Mouse (Mus musculus): Measurements from ENCODE around the gene Ank2. TPM values are rescaled to one million over a fixed set of nuclear protein-coding genes. Genes with fewer than 3 reads are reported as not detected.

Gene Ank2
- polyA plus RNA-seq, 1 experiment from 2014 or later: 211 TPM

DNA sequence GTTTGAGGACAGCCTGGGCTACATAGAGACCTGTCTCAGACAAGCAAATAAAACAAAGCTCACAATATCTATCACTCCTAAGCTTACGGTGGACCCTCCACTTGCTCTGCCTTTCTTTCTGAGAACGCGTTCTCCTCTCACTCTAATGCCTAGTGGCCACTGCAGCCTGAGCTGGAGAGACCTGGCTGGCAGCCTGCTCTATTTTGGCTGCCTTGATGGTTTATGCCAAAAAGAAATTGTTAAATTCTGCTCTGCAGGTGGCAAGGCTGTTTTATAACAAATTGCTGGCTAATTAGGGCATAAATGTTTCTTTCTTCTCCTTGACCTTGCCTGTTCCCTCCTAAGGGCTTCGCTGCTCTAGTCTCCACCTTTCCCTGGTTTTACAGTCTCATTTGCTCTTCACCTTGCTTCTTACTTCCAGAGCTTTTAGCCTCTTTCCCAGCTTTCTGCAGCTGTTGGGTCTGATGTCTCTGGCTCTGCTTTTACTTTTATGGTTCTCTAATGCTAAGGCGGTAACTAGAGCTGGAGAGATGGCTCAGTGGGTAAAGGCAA lies 293.2 kb downstream of the Ank2 start:
- Histone ChIP-seq H3K9me3 (ENCODE audit: control insufficient read depth, low read length) (no peaks in the 10 kb centered on the region), H3K36me3 (ENCODE audit: control insufficient read depth, insufficient read depth, low read length) (0 out of 2 replicates have a peak, but pooled peaks cover 5% of the 10 kb centered on the region), H3K4me1 (ENCODE audit: control insufficient read depth, insufficient read depth, low read length) (no peaks in the 10 kb centered on the region), H3K9ac (replicated peaks; ENCODE audit: low read length) (no peak overlapping the region), H3K27ac (replicated peaks; ENCODE audit: low read depth, low read length) (no peak overlapping the region; the same call in 1 of the 2 replicates), H3K27me3 (ENCODE audit: control insufficient read depth, insufficient read depth, low read length) (no peaks in the 10 kb centered on the region), H3K4me3 (replicated peaks; ENCODE audit: low read depth, low read length) (no peak overlapping the region), H3K4me2 (ENCODE audit: low read length) (no peak overlapping the region)
- no peak for ATAC-seq (ENCODE audit: low FRiP score, low TSS enrichment)
- no peak for DNase-seq
- 96% methylated on average over 5 of the region's 5 CpGs for WGBS

DNA sequence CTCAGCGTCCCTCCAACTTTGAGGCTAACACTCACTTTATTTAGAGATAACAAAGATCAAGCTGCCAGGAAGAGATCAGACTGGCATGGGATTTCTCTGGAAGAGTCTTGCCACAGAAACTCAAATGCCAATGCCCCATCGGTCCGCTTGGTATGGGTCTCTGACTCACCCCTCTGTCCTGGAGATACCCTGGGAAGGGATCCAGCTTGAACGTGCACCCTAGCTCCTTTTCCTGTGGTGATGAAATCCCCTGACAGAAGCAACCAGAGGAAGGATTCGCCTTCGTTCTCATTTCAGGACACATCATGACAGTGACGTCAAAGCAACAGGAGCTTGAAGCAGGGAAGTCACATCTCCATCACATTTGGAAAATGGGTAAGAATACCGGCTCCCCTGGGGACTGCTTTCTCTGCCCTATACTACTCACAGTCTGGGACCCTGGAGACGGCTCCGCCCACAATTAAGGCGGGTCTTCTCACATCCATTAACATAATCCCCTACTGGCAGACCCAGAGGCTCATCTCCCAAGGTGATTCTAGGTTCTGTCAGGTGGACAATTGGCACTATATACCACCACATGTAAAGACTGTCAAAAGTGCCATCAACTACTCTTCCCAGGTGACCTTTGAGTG lies 296.6 kb downstream of the Ank2 start:
- 0 out of 2 replicates have a peak, but pooled peaks cover 5% of the 10 kb centered on the region for H3K36me3 ChIP-seq (ENCODE audit: control insufficient read depth, insufficient read depth, low read length)
- H3K9ac ChIP-seq (replicated peaks; ENCODE audit: low read length): no peak overlapping the region
- DNase-seq (no peak), ATAC-seq (ENCODE audit: low FRiP score, low TSS enrichment) (peak; percentile 43; the same call in 1 of the 2 replicates)
- H3K4me2 ChIP-seq (ENCODE audit: low read length): no peak overlapping the region
- H3K4me3 ChIP-seq (replicated peaks; ENCODE audit: low read depth, low read length): no peak overlapping the region
- H3K27ac ChIP-seq (replicated peaks; ENCODE audit: low read depth, low read length): no peak overlapping the region
- WGBS: 40% methylated on average over 11 of the region's 11 CpGs
- H3K27me3 ChIP-seq (ENCODE audit: control insufficient read depth, insufficient read depth, low read length): no peaks in the 10 kb centered on the region
- no peaks in the 10 kb centered on the region for H3K9me3 ChIP-seq (ENCODE audit: control insufficient read depth, low read length)
- no peaks in the 10 kb centered on the region for H3K4me1 ChIP-seq (ENCODE audit: control insufficient read depth, insufficient read depth, low read length)

DNA sequence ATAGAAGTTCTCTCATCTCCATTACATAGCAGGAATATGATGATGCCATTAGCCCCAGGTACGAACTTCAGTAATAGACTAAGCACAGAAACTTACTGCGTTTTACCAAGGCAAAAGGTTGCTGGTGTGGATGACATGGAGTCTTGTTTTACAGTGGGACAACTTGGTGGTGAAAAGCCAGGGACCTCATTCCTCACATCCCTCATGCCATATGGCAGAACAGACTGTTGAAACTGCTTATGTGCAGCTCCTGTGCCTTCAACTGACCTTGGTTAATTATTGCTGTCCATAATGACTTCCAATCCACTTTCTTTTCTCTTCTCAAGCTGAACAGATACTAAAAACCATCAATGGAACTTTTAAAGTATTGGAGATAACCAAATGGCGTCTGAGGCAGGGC lies 298.4 kb downstream of the Ank2 start:
- no peak for ATAC-seq (ENCODE audit: low FRiP score, low TSS enrichment)

DNA sequence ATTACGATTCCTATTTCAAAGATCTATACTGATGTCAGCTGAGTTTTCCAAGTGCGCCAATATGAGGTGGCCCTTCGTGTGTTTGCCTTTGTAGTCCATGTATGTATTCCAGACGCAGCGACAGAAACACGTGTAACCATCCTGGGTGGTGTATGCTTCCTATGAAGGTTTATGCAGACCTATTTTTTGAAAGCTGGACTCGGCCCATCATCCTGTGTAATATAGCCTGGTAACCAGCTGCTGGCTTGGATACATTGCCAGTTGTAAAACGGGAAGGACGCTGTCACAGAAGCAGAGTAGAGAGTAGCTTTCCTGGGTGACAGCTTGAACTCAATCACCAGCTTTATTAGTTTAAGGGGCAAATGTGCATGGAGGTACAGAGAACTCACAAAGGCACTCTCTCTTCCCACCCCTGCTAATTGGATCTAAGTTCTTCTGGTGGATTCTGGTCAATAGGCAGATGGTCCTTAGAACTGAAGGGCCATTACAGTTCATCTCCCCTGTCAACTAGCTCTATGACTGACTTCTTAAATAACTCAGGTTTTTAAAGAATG lies 300.0 kb downstream of the Ank2 start:
- Histone ChIP-seq H3K36me3 (ENCODE audit: control insufficient read depth, insufficient read depth, low read length) (0 out of 2 replicates have a peak, but pooled peaks cover 8% of the 10 kb centered on the region), H3K27ac (replicated peaks; ENCODE audit: low read depth, low read length) (no peak overlapping the region), H3K4me1 (ENCODE audit: control insufficient read depth, insufficient read depth, low read length) (no peaks in the 10 kb centered on the region), H3K9ac (replicated peaks; ENCODE audit: low read length) (no peak overlapping the region), H3K27me3 (ENCODE audit: control insufficient read depth, insufficient read depth, low read length) (no peaks in the 10 kb centered on the region), H3K4me2 (ENCODE audit: low read length) (no peak overlapping the region), H3K9me3 (ENCODE audit: control insufficient read depth, low read length) (no peaks in the 10 kb centered on the region), H3K4me3 (replicated peaks; ENCODE audit: low read depth, low read length) (no peak overlapping the region)
- 94% methylated on average over 9 of the region's 9 CpGs for WGBS
- no peak for ATAC-seq (ENCODE audit: low FRiP score, low TSS enrichment)
- DNase-seq: no peak

More for the DNA sequence above, 298.4 kb downstream of the Ank2 start:
- Histone ChIP-seq H3K4me2 (ENCODE audit: low read length) (no peak overlapping the region), H3K4me3 (replicated peaks; ENCODE audit: low read depth, low read length) (no peak overlapping the region), H3K4me1 (ENCODE audit: control insufficient read depth, insufficient read depth, low read length) (no peaks in the 10 kb centered on the region), H3K9ac (replicated peaks; ENCODE audit: low read length) (no peak overlapping the region), H3K36me3 (ENCODE audit: control insufficient read depth, insufficient read depth, low read length) (0 out of 2 replicates have a peak, but pooled peaks cover 8% of the 10 kb centered on the region), H3K27ac (replicated peaks; ENCODE audit: low read depth, low read length) (no peak overlapping the region), H3K27me3 (ENCODE audit: control insufficient read depth, insufficient read depth, low read length) (no peaks in the 10 kb centered on the region), H3K9me3 (ENCODE audit: control insufficient read depth, low read length) (no peaks in the 10 kb centered on the region)
- DNase-seq: no peak
- WGBS: 72% methylated on average over 3 of the region's 3 CpGs

DNA sequence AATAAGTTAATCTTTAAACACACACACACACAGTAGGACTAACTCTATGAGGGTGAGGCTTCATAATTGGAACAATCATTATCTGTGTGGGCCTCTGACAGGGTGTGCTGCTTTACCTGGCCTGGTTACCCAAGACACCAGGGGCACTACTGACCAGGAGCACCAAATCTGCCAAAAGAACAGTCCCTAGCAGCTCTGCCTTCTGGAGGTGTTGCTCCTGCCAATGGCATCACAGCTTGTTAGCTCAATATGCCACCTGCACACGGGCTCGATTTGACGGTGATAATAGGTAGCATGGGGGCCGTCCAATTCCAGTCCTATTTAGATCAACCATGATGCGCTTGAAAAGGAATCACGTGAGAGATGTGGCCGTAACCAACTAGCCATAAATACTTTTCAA lies 300.5 kb downstream of the Ank2 start:
- H3K4me2 ChIP-seq (ENCODE audit: low read length): no peak overlapping the region
- H3K9ac ChIP-seq (replicated peaks; ENCODE audit: low read length): no peak overlapping the region
- H3K27me3 ChIP-seq (ENCODE audit: control insufficient read depth, insufficient read depth, low read length): no peaks in the 10 kb centered on the region
- ATAC-seq (ENCODE audit: low FRiP score, low TSS enrichment) (no peak), DNase-seq (no peak)
- H3K27ac ChIP-seq (replicated peaks; ENCODE audit: low read depth, low read length): no peak overlapping the region
- WGBS: 96% methylated on average over 7 of the region's 7 CpGs
- no peak overlapping the region for H3K4me3 ChIP-seq (replicated peaks; ENCODE audit: low read depth, low read length)
- H3K36me3 ChIP-seq (ENCODE audit: control insufficient read depth, insufficient read depth, low read length): 0 out of 2 replicates have a peak, but pooled peaks cover 8% of the 10 kb centered on the region
- H3K4me1 ChIP-seq (ENCODE audit: control insufficient read depth, insufficient read depth, low read length): no peaks in the 10 kb centered on the region
- H3K9me3 ChIP-seq (ENCODE audit: control insufficient read depth, low read length): no peaks in the 10 kb centered on the region

DNA sequence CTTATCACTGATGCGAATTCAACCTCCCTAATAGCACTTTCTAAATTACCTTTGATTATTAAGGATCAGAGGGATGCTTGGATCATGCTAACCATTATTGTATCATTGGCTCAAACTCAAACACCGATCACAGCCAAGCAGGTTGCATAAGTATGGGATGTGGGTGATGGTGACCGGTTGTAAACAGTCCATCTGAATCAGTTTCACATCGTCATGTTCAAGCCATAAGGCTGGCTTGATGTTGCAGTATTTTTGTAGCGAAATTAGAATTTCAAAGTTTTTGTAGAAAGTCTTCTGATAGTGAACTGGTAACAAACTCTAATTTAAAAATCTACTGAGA lies 310.4 kb downstream of the Ank2 start:
- Histone ChIP-seq H3K9me3 (ENCODE audit: control insufficient read depth, low read length) (no peaks in the 10 kb centered on the region), H3K4me2 (ENCODE audit: low read length) (no peak overlapping the region), H3K9ac (replicated peaks; ENCODE audit: low read length) (no peak overlapping the region), H3K27me3 (ENCODE audit: control insufficient read depth, insufficient read depth, low read length) (no peaks in the 10 kb centered on the region), H3K4me1 (ENCODE audit: control insufficient read depth, insufficient read depth, low read length) (0 out of 2 replicates have a peak, but pooled peaks cover 3% of the 10 kb centered on the region), H3K36me3 (ENCODE audit: control insufficient read depth, insufficient read depth, low read length) (no peaks in the 10 kb centered on the region), H3K27ac (replicated peaks; ENCODE audit: low read depth, low read length) (no peak overlapping the region), H3K4me3 (replicated peaks; ENCODE audit: low read depth, low read length) (no peak overlapping the region)
- 91% methylated on average over 5 of the region's 5 CpGs for whole genome bisulfite sequencing
- DNase-seq (no peak), ATAC-seq (ENCODE audit: low FRiP score, low TSS enrichment) (no peak)

DNA sequence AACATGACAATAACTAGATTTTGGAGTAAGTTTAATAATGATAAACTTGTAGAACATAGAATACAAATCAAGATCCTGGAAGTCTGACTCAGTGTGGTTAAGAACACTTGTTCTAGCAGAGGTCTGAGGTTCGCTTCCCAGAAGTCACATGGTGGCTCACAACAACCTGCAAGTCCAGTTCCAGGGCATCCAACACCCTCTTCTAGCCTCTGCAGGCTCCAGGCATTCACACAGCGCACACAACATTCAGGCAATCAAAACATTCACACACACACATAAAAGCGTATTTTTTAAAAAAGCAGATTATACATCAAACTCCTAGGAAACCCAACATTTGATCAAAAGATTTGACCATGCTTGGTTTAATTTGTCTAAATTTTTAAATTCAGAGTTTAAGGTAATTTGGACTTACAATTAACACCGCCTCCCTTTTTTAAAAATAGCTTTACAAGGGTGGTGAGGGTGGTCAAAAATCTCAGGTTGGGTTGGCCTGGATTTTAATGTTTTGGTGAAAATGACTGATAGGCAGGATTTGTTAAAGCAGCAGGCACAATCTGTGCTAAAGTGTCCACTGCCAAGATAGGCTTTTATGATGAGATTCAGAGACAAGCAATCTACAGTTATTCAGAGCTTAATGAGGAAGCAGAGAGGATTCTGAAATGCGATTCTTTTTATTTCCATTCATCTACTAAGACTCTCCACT lies 310.9 kb downstream of the Ank2 start:
- 93% methylated on average over 5 of the region's 5 CpGs for WGBS
- Histone ChIP-seq H3K27me3 (ENCODE audit: control insufficient read depth, insufficient read depth, low read length) (no peaks in the 10 kb centered on the region), H3K4me2 (ENCODE audit: low read length) (no peak overlapping the region), H3K36me3 (ENCODE audit: control insufficient read depth, insufficient read depth, low read length) (no peaks in the 10 kb centered on the region), H3K27ac (replicated peaks; ENCODE audit: low read depth, low read length) (no peak overlapping the region), H3K4me1 (ENCODE audit: control insufficient read depth, insufficient read depth, low read length) (0 out of 2 replicates have a peak, but pooled peaks cover 3% of the 10 kb centered on the region), H3K9ac (replicated peaks; ENCODE audit: low read length) (no peak overlapping the region), H3K9me3 (ENCODE audit: control insufficient read depth, low read length) (no peaks in the 10 kb centered on the region), H3K4me3 (replicated peaks; ENCODE audit: low read depth, low read length) (no peak overlapping the region)
- DNase-seq: no peak
- ATAC-seq (ENCODE audit: low FRiP score, low TSS enrichment): no peak

DNA sequence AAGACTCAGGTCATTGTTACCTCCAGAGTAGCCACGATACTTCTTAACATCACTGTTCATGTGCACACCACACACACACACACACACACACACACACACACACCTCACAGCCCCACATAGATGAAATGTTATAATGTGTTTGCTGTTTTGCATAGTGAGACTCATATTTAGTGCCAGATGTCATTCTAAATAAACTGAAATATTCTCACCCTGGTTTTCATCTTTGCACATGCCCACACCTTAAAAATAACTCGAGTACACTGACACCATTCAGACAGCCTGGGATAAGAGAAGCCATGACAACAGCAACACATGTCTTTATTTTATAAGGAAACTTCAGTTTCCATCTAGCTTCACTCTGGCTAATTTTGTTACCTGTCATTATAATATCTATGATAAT lies 312.1 kb downstream of the Ank2 start:
- no peaks in the 10 kb centered on the region for H3K4me1 ChIP-seq (ENCODE audit: control insufficient read depth, insufficient read depth, low read length)
- DNase-seq (no peak), ATAC-seq (ENCODE audit: low FRiP score, low TSS enrichment) (no peak)
- WGBS: 98% methylated on average over 2 of the region's 2 CpGs
- no peaks in the 10 kb centered on the region for H3K27me3 ChIP-seq (ENCODE audit: control insufficient read depth, insufficient read depth, low read length)
- no peak overlapping the region for H3K4me2 ChIP-seq (ENCODE audit: low read length)
- H3K36me3 ChIP-seq (ENCODE audit: control insufficient read depth, insufficient read depth, low read length): no peaks in the 10 kb centered on the region
- H3K9me3 ChIP-seq (ENCODE audit: control insufficient read depth, low read length): no peaks in the 10 kb centered on the region
- no peak overlapping the region for H3K4me3 ChIP-seq (replicated peaks; ENCODE audit: low read depth, low read length)
- no peak overlapping the region for H3K9ac ChIP-seq (replicated peaks; ENCODE audit: low read length)
- no peak overlapping the region for H3K27ac ChIP-seq (replicated peaks; ENCODE audit: low read depth, low read length)
